Comparison of ENCODE assay signal across 8 mouse cellular contexts in genomic region chr9:6668001-6668969, GRCm38 (mm10).
DNase-seq lines count a peak whose midpoint lies in the region; ATAC-seq lines count a peak whose summit lies in the region.

No protein-coding gene starts in this region.

- 36% methylated on average over 14 of the region's 14 CpGs for WGBS in intestine, embryonic 16.5 days
- WGBS in midbrain, embryonic 13.5 days: 49% methylated on average over 14 of the region's 14 CpGs
- WGBS in stomach, embryonic 15.5 days: 30% methylated on average over 14 of the region's 14 CpGs

- intact Hi-C loops in left cerebral cortex, postnatal 10 days (cut with DNase I): no loop called here

- no peaks in the 10 kb centered on the region for H3K4me1 ChIP-seq in intestine, embryonic 16.5 days (ENCODE audit: control insufficient read depth, insufficient read depth, low read length)
- no peaks in the 10 kb centered on the region for H3K4me1 ChIP-seq in midbrain, embryonic 13.5 days (replicated peaks)
- H3K4me1 ChIP-seq in stomach, embryonic 15.5 days: no peaks in the 10 kb centered on the region

- no peak overlapping the region; the same call in 1 of the 2 replicates for H3K27ac ChIP-seq in intestine, embryonic 16.5 days (ENCODE audit: low read length)
- H3K27ac ChIP-seq in midbrain, embryonic 13.5 days: no peak overlapping the region
- no peak overlapping the region for H3K27ac ChIP-seq in stomach, embryonic 15.5 days

- peak overlapping the region; percentile 15; the same call in 1 of the 2 replicates for H3K4me2 ChIP-seq in intestine, embryonic 16.5 days (ENCODE audit: low read depth, low read length)
- peak overlapping the region; percentile 30; the same call in 1 of the 2 replicates for H3K4me2 ChIP-seq in midbrain, embryonic 13.5 days (replicated peaks)
- H3K4me2 ChIP-seq in stomach, embryonic 15.5 days: peak overlapping the region; percentile 29; the same call in 1 of the 2 replicates

- H3K27me3 ChIP-seq in intestine, embryonic 16.5 days (replicated peaks; ENCODE audit: control insufficient read depth, insufficient read depth, low read length): no peaks in the 10 kb centered on the region
- no peaks in the 10 kb centered on the region for H3K27me3 ChIP-seq in midbrain, embryonic 13.5 days
- no peaks in the 10 kb centered on the region for H3K27me3 ChIP-seq in stomach, embryonic 15.5 days (replicated peaks)

- peak; percentile 82 for ATAC-seq in intestine, embryonic 16.5 days
- ATAC-seq in midbrain, embryonic 13.5 days: peak; percentile 96
- peak; percentile 53; the same call in 1 of the 2 replicates for ATAC-seq in stomach, embryonic 15.5 days (ENCODE audit: insufficient read depth, low FRiP score, low read depth)

- DNase-seq in adrenal gland, postnatal 36 days: peak; percentile 82 to 86
- DNase-seq in embryo, embryonic 9.5 days (ENCODE audit: extremely low spot score): peak; percentile 47
- DNase-seq in gastrocnemius, postnatal 4 days (ENCODE audit: low spot score in 2 of 2): peak; percentile 69 to 89
- DNase-seq in left cerebral cortex, postnatal 10 days (ENCODE audit: extremely low spot score in 1 of 2, low spot score in 2 of 2): peak; percentile 61 to 86
- no peak for DNase-seq in natural killer cell, adult 2 months (ENCODE audit: low spot score in 2 of 2)

- no peak overlapping the region for H3K9ac ChIP-seq in intestine, embryonic 16.5 days (ENCODE audit: low read depth, low read length)
- H3K9ac ChIP-seq in midbrain, embryonic 13.5 days (replicated peaks): no peak overlapping the region
- no peak overlapping the region for H3K9ac ChIP-seq in stomach, embryonic 15.5 days

- no peaks in the 10 kb centered on the region for H3K9me3 ChIP-seq in intestine, embryonic 16.5 days (ENCODE audit: control insufficient read depth, low read length)
- no peaks in the 10 kb centered on the region for H3K9me3 ChIP-seq in midbrain, embryonic 13.5 days
- H3K9me3 ChIP-seq in stomach, embryonic 15.5 days: no peaks in the 10 kb centered on the region

- no peak overlapping the region for H3K4me3 ChIP-seq in intestine, embryonic 16.5 days (ENCODE audit: low read length)
- no peak overlapping the region for H3K4me3 ChIP-seq in midbrain, embryonic 13.5 days (replicated peaks)
- no peak overlapping the region for H3K4me3 ChIP-seq in stomach, embryonic 15.5 days (replicated peaks)

- no peaks in the 10 kb centered on the region for H3K36me3 ChIP-seq in intestine, embryonic 16.5 days (ENCODE audit: control insufficient read depth, insufficient read depth, low read length)
- H3K36me3 ChIP-seq in midbrain, embryonic 13.5 days: no peaks in the 10 kb centered on the region
- no peaks in the 10 kb centered on the region for H3K36me3 ChIP-seq in stomach, embryonic 15.5 days

Comparison
In these comparisons a context has a peak if more than half of its experiments do, and no peak if none do; other contexts are left out.
1. DNase-seq: peak in adrenal gland, postnatal 36 days (2 of 2), embryo, embryonic 9.5 days (single experiment), gastrocnemius, postnatal 4 days (2 of 2) and left cerebral cortex, postnatal 10 days (2 of 2); none in natural killer cell, adult 2 months (0 of 2).
2. Peak in every context shown above with its lines, with median percentiles within 50 percentile points of each other: ATAC-seq and H3K4me2 ChIP-seq.